Mouse (Mus musculus) left cerebral cortex, adult 2 months (tissue): ENCODE data around the gene Dclk2. TPM values are rescaled to one million over a fixed set of nuclear protein-coding genes. Genes with fewer than 3 reads are reported as not detected.

ENCODE experiments used
- DNase-seq, 2 experiments: peaks; one replicate each; pipeline ENCODE4 v3.0.0; 2021 to 2022; ENCODE audit warnings: low spot score in 2 of 2, mixed read lengths in 1 of 2; ENCODE audit errors: extremely low spot score in 1 of 2
- H3K27ac ChIP-seq: fragments of 200-600 bp; 2 replicates; pipeline ENCODE4 v1.8.1; 2022
- H3K4me3 ChIP-seq: fragments of 200-600 bp; 2 replicates; pipeline ENCODE4 v1.8.1; 2022
- CTCF ChIP-seq: fragments of 200-600 bp; IDR thresholded peaks from 2 replicates; pipeline ENCODE4 v1.8.1; 2022; ENCODE audit warnings: antibody characterized with exemption, mild to moderate bottlenecking, moderate library complexity
- intact Hi-C: fragments of 180-260 bp; cut with DNase I; formaldehyde crosslinking; loops from one replicate; pipeline ENCODE4 v1.15.1; 2025
- total RNA-seq, 2 experiments: library from RNA; stranded (reverse); gene quantifications; 2 replicates each; pipeline ENCODE4 v1.2.3; 2021

Dclk2 gene
- total RNA-seq, 2 experiments from 2014 or later, result 55.6 to 62.8 TPM

DNA sequence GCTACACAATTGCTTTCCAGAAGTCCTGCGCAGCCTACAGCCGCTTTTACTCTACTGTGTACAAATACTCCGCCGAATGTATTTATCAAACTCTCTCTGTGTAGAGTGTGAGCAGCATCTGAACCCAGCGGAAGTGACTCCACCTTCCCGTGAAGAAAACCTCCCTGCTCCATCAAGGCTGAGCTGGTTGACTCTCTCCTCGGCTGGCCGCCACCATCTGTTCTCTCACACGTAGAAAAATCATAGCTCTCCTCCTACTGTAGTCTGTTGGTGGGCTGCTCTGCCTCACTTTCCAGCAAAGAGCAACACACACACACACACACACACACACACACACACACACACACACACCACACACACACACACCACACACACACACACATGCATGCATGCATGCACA lies 111.5 kb downstream of the Dclk2 start:
- no peak overlapping the region for H3K4me3 ChIP-seq
- DNase-seq, result no peak
- no peak for TF ChIP-seq CTCF
- H3K27ac ChIP-seq, result no peak overlapping the region
- intact Hi-C loops, result loop anchor here (2.0 kb wide), 1 partner anchor 112 kb away; the partner anchor contains the start of gene Dclk2

DNA sequence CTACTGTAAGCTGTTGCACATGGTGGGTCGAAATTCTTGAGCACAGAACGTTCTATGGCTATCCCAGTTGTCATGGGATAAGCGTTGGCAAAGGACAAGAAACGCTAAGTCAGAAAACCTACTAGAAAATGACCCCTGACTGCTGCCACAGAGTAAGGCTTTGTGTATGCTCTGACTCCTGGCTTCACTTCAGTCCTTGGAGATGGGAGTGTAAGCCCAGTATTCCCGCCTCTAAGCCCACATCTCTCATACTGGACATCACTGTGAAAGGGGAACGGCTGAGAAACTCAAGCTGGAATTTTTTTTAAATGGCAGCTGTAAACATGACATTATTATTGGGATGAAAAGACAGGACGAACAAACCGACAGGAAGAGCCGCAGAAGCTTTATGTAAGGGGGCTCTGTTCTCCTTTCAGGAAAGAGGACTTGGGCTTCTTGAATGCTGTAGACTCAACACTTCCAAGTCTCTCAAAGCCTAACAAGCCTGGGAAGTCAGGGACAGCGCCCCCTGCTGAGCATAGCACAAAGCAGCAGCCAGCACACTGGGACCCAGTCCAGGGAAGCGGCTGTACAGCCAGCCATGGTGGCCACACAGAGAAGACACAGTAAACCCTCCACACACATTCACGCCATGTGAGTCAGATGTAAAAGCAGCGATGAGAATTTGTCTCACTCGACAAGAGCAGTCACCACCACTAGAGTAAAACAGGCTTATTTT lies 112.7 kb downstream of the Dclk2 start:
- peak in 1 of 2 experiments; percentile 50 for DNase-seq
- intact Hi-C loops, result loop anchor here (2.0 kb wide), 1 partner anchor 113 kb away; the partner anchor contains the start of gene Dclk2
- no peak overlapping the region for H3K4me3 ChIP-seq
- no peak overlapping the region for H3K27ac ChIP-seq
- TF ChIP-seq CTCF, result peak; percentile 67

DNA sequence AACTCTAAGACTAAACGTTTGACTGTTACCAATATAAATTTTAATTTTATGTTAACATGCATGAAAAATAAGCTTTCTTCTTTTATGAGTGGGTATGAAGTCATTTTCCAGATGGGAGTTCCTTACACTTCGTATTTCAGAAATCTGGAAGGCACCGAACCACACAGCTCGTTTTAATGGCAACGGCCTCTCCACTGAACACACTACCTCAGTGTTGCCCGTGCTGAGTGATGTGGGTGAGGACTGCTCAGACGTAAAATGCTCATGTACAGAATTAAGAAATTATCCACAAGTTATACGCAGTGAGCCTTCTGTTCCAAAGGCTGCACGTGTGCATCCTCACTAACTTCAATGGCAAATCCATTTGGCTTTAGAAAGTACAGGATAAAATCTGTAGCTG lies 113.8 kb downstream of the Dclk2 start:
- Histone ChIP-seq H3K4me3 (no peak overlapping the region), H3K27ac (no peak overlapping the region)
- no peak for DNase-seq
- intact Hi-C loops, result no loop called here
- TF ChIP-seq CTCF, result no peak

DNA sequence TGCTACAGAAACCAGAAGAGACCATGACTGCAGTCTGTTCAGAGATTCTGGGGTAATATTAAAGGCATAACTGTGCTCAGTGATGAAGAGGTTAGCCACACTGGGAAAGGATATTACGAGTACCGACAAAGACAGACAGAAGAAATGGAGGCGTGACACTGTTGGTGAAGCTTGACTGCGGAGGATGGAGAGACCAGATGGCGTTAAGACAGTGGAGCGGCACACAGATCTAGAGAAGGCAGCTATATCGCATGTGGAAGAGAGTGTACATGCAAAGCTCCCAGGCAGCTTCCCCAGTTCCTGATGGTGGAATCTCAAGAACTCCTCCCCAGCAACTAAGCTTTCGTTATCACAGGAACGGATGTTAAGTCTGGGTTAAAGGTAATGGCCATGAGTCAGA lies 116.4 kb downstream of the Dclk2 start:
- DNase-seq, result no peak
- no peak for TF ChIP-seq CTCF
- intact Hi-C loops, result no loop called here
- no peak overlapping the region for H3K4me3 ChIP-seq
- peak overlapping the region; percentile 20 for H3K27ac ChIP-seq

DNA sequence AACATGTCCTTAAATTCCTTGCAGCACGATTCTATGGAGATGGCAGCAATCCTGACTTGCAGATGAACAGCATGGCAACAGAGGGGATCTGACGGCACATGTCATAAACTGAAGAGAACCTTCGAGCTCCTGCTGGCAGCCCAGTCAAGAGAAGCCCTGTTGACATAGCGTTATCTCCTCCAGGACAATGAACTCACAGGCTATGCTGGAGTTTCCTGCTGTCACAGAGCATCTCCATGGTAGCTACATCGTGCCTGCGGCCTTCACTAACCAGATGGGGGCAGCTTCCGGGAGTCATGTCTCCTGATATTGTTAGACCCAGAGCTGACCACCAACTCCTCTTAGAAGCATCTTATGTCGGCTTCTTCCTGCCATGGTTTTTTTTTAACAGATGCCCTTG lies 117.8 kb downstream of the Dclk2 start:
- TF ChIP-seq CTCF, result no peak
- intact Hi-C loops, result no loop called here
- no peak for DNase-seq
- Histone ChIP-seq H3K27ac (no peak overlapping the region), H3K4me3 (no peak overlapping the region)

DNA sequence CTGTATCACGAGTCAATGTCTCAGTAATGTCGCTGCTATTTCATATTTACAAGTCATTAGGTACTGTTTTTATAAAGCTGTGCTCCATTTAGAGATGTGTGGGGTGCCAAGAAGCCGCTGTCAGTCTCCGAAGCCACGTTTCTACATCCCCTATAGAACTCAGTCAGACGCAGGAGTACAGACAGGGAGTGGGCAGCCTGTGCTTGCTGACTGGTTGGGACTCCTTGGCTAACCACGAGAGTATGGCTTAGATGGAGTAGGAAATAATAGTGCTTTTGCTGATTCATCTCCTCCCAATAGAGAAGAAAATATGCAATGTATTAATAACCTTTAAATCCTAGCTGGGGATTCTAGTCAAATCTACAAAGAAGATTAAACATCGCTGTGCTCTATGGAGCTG lies 119.8 kb downstream of the Dclk2 start:
- H3K27ac ChIP-seq, result no peak overlapping the region
- no peak overlapping the region for H3K4me3 ChIP-seq
- no peak for DNase-seq
- TF ChIP-seq CTCF, result no peak
- intact Hi-C loops, result no loop called here

DNA sequence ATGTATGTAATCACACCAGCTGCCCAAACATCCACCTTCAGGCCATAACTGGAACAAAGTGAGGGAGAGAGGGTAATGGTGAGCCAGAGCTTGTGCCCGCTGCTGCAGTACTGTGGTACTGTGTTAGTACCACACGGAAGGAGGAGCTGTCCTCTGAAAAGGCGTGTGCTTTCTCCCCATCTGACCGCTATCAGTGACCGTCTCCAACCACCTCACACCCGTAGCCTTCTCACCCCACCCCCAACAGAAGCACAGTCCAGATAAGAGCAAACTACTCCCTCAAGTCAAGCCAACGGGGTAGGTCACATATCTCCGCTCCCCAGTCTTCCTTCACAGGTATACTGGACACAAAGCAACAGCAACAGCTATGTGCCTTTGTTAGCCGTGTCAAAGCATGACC lies 121.6 kb downstream of the Dclk2 start:
- no peak for TF ChIP-seq CTCF
- intact Hi-C loops, result no loop called here
- Histone ChIP-seq H3K4me3 (no peak overlapping the region), H3K27ac (no peak overlapping the region)
- DNase-seq, result no peak

DNA sequence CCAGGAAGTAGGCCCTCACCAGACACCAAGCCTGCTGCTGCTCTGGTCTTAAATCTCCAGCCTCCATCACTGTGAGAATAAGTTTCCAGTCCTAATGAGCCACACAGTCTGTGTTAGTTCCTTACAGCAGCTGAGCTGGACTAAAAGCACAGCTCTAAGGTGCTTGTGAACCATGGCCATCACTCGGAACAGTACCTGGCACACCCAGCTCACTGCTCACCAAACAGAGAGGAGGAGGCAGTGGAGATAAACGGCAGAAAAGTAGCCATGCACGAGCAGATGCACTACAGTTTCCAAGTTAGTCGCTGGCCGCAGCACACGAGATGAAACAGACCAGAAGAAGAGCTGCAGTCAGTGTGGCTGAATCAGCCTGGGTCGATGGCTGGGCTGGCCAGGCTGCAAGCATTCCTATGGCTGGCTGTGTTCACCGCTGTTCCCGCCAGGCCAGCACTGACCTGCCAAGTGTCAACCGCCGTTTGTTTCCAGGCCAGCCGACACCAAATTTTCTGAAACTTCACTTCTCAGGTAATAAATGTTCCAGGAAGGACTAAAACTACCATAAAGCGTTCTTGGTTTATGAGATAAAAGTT lies 122.7 kb downstream of the Dclk2 start:
- intact Hi-C loops, result no loop called here
- TF ChIP-seq CTCF, result no peak
- no peak overlapping the region for H3K27ac ChIP-seq

DNA sequence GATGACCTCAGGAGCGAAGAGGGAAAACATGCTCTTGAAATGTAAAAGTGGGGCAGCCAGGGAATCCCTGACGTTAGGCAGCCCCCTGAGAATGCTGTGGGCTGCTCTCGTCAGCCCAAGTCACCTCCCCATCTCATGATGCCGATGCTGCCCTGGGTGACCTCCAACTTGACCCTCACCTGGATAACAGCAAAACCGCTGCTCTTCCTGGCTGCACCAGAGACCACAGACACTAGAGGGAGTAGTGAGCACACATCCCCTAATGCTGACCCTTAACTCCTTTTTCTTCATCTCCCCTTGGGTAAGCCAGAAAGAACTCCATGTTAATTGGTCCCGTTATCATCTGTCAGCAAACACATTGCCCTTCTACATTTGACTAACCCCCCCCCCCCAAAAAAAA lies 123.9 kb downstream of the Dclk2 start:
- no peak overlapping the region for H3K27ac ChIP-seq
- DNase-seq, result no peak
- intact Hi-C loops, result no loop called here
- TF ChIP-seq CTCF, result peak; percentile 64
- H3K4me3 ChIP-seq, result no peak overlapping the region

More for the DNA sequence above, 122.7 kb downstream of the Dclk2 start:
- no peak for DNase-seq
- H3K4me3 ChIP-seq, result no peak overlapping the region

DNA sequence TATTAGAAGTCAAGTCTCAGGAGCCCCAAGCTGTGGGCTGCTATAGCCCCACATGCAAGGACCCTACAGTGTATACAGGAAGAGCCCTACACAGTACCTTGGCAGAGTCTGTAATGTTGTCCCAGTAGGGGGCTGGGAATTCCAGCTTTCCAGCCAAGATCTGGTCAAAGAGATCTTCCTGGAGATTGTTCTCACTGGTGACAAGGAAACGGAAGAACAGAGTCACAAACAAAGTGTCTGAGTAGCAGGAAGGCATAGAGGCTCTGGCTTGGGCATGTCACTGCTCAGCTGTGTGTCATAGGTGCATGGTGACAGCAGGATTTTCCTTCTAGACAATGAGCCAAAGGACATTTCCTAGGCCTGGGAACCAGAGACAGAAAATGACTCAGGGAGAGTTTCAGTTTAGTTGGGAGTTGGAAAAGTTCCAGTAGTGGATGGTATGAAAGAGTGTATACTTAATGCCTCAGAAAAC lies 126.9 kb downstream of the Dclk2 start:
- Histone ChIP-seq H3K27ac (no peak overlapping the region), H3K4me3 (no peak overlapping the region)
- TF ChIP-seq CTCF, result no peak
- intact Hi-C loops, result no loop called here
- DNase-seq, result no peak

DNA sequence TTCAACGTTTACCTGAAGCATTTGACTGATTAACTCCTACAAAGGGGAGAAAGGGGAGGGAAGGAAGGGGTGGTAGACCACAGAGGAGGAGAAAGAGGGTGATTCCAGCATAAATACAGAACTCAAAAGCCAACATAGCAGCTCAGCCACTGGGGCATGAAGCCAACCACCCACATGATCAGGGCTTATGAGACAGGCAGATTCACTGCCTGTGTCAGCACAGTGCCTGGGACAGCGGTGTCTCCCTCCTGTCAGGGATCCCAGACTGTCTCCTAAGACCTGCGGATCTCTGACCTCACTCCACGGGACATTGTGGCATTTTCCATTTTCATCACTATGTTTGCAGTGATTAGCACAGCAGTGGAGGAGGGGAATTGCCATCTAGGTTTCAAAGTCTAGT lies 127.4 kb downstream of the Dclk2 start:
- no peak for DNase-seq
- Histone ChIP-seq H3K4me3 (no peak overlapping the region), H3K27ac (no peak overlapping the region)
- TF ChIP-seq CTCF, result no peak
- intact Hi-C loops, result no loop called here

DNA sequence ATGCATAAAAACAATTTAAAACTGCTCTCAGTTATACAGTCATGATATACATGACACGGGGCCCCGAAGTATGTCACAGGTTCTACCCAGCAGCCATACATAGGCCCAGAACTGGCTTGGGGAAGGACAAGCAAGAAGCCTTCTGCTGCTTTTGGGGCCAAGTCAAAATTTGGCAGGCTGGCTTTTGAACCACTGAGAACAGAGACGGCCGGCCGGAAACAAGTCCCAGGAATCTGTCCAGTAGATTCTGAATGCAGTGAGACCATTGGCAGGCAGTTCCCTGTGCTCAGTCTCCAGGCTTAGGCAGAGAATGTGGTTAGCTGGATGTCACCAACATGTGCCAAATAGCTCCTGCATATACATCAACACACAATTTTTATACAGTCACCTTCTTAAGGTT lies 130.9 kb downstream of the Dclk2 start:
- intact Hi-C loops, result loop anchor here (5.0 kb wide), 1 partner anchor 128 kb away; no protein-coding TSS in a partner anchor
- Histone ChIP-seq H3K27ac (no peak overlapping the region), H3K4me3 (no peak overlapping the region)
- TF ChIP-seq CTCF, result no peak
- DNase-seq, result no peak

DNA sequence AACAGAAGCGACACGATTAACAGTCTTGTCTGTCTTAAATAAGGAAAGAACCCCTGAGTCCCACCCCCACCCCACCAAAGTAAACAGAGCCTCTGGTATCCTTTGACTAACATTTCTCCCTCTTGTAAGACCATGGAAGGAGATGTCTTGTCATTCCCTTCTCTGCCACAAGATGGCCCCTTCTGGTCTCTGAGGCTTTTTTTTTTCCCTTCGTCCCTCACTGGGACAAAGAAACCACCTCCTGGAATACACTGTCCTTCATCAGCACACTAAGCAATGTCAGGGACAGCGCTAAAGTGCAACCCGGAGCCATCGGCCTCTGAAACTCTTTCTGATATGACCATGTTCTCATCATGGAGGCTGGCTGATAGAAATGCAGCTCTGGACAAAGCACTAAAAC lies 131.9 kb downstream of the Dclk2 start:
- Histone ChIP-seq H3K4me3 (no peak overlapping the region), H3K27ac (peak overlapping the region; percentile 63; the same call in 1 of the 2 replicates)
- peak; percentile 79 for TF ChIP-seq CTCF
- DNase-seq, result peak; percentile 67 to 70
- intact Hi-C loops, result loop anchor here (1.0 to 5.0 kb wide), 3 partner anchors 24 to 188 kb away; no protein-coding TSS in a partner anchor
